Mouse (Mus musculus) bone marrow, adult 2 months (tissue): ENCODE data around the gene Cox6a1. TPM values are rescaled to one million over a fixed set of nuclear protein-coding genes. Genes with fewer than 3 reads are reported as not detected.
"Not testable (repeated sequence)": the region's sequence is repeated elsewhere in the genome, so short reads cannot be mapped to it uniquely, and the experiment has no call there.

Experiments used
- H3K27ac ChIP-seq: fragments of 200-500 bp; 2 replicates; pipeline ENCODE4 v1.5.1; 2012; ENCODE audit warnings: low read depth, mild to moderate bottlenecking, control low read depth, inconsistent platforms, low read length; ENCODE audit not compliant: control insufficient read depth, poor library complexity, insufficient read depth
- H3K4me1 ChIP-seq: fragments of 200-500 bp; 2 replicates; pipeline ENCODE4 v1.6.1; 2011; ENCODE audit warnings: low read length; ENCODE audit not compliant: control insufficient read depth, insufficient read depth
- H3K4me3 ChIP-seq: fragments of 200-500 bp; replicated peaks from 2 replicates; pipeline ENCODE3; 2011; ENCODE audit warnings: mild to moderate bottlenecking, low read depth, low read length, control low read depth; ENCODE audit not compliant: control insufficient read depth
- CTCF ChIP-seq: fragments of 200-500 bp; IDR thresholded peaks from 2 replicates; pipeline ENCODE4 v1.5.1; 2011; ENCODE audit warnings: low read length, control low read depth; ENCODE audit not compliant: control insufficient read depth, insufficient read depth
- POLR2A ChIP-seq: fragments of 200-500 bp; IDR thresholded peaks from 2 replicates; pipeline ENCODE4 v1.6.1; 2011; ENCODE audit warnings: low read depth, mild to moderate bottlenecking, control low read depth, low read length, borderline replicate concordance; ENCODE audit not compliant: control insufficient read depth
- WGBS: fragments of 180-500 bp; shearing (Covaris S2); methylation state at CpG from one replicate; pipeline ENCODE4 v1.1.7; 2018; 5-methylcytosine and 5-hydroxymethylcytosine counted together
- polyA plus RNA-seq: library from polyadenylated mRNA; stranded (reverse); fragments of >200 nt; gene quantifications from 2 replicates; pipeline ENCODE4 v1.2.4, GENCODE M21; 2011; ENCODE audit warnings: low replicate concordance; ENCODE audit not compliant: missing spikeins, insufficient read depth, insufficient read length

The Cox6a1 gene
- polyA plus RNA-seq, 1 experiment = 259 TPM

- Histone ChIP-seq H3K4me3 (no peak overlapping the region), H3K27ac (no peak overlapping the region), H3K4me1 (peaks cover 3% of the 10 kb centered on the region; the same call in 1 of the 2 replicates)
- 40% methylated on average over 10 of the region's 10 CpGs for WGBS
- TF ChIP-seq CTCF (no peak), POLR2A (no peak)
Observed at GRCm38 (mm10) chr5:115317645-115318328, 31.0 kb downstream of the Cox6a1 start.

GRCm38 (mm10) chr5:115316968-115317644 lies 31.7 kb downstream of the Cox6a1 start:
- WGBS = 59% methylated on average over 14 of the region's 14 CpGs
- Histone ChIP-seq H3K27ac (no peak overlapping the region), H3K4me1 (peaks cover 3% of the 10 kb centered on the region; the same call in 1 of the 2 replicates), H3K4me3 (no peak overlapping the region)
- TF ChIP-seq POLR2A (no peak), CTCF (no peak)

GRCm38 (mm10) chr5:115313668-115313943 lies 35.2 kb downstream of the Cox6a1 start:
- 44% methylated on average over 5 of the region's 5 CpGs for WGBS
- peak overlapping the region; percentile 22 for H3K4me3 ChIP-seq
- H3K4me1 ChIP-seq = peaks cover 3% of the 10 kb centered on the region; the same call in 1 of the 2 replicates
- peak overlapping the region; percentile 35; the same call in 1 of the 2 replicates for H3K27ac ChIP-seq
- no peak for TF ChIP-seq POLR2A
- no peak for TF ChIP-seq CTCF

DNA sequence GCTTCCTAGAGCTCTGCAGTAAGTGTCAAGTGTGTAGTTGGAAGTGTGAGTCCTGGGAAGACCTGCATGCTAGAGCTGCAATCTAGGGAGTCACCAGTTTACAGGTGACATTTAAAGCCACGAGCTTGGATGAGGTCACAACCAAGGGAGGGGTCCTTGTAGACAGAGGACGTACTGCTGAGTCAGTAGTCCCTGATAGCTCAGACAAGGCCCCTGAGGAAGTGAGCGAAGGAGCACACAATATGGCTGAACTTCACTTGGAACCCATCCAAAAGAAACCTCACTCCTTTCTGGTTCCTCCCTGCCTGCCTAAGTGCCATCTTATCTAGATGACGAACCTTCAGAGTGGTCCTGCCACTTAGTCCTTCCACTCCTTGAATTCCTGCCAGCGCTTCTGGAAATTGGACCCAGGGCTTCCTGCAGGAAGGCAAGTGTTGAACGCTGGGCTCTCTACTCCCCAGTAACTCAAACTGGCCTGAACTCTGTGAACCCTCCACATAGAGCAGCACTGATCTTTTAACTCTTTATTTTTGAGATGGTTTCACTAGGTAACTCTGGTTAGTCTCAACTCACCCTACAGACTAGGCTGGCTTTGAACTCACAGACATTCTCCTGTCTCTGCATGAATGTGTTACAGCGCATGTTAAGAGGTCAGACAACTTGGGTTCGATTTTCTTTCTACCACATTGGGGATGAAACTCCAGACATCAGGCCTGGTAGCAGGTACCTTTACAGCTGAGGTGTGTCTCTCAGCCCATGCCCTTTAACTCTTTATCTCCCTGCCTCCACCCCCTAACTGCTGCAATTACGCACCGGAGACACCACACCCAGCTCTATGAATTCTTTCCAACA lies 35.7 kb downstream of the Cox6a1 start:
- Histone ChIP-seq H3K27ac (peak overlapping the region; percentile 45), H3K4me3 (peak overlapping the region; percentile 22), H3K4me1 (peaks cover 3% of the 10 kb centered on the region; the same call in 1 of the 2 replicates)
- 44% methylated on average over 10 of the region's 10 CpGs for WGBS
- TF ChIP-seq POLR2A (no peak), CTCF (no peak)

DNA sequence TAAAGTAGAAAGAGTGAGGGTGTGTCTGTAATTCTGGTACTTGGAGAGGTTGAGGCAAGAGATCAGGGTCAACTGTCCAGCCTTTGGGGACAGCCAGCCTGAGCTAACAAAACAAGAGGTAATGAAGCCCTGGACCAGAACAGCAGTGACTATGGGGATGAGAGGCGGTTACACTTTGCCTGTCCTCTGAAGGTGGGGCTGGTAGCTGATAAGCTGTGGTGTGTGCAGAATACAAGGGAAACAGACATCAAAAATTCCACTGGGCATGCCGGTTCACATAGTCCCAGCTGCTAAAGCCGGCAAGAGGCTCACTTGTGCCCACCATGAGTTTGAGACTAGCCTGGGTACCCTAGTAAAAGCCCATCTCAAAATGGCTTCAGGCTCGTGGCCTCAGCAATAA lies 36.4 kb downstream of the Cox6a1 start:
- H3K27ac ChIP-seq = peak overlapping the region; percentile 45
- H3K4me3 ChIP-seq = no peak overlapping the region
- peaks cover 3% of the 10 kb centered on the region; the same call in 1 of the 2 replicates for H3K4me1 ChIP-seq
- 39% methylated on average over 4 of the region's 4 CpGs for WGBS
- TF ChIP-seq POLR2A (no peak), CTCF (no peak)

DNA sequence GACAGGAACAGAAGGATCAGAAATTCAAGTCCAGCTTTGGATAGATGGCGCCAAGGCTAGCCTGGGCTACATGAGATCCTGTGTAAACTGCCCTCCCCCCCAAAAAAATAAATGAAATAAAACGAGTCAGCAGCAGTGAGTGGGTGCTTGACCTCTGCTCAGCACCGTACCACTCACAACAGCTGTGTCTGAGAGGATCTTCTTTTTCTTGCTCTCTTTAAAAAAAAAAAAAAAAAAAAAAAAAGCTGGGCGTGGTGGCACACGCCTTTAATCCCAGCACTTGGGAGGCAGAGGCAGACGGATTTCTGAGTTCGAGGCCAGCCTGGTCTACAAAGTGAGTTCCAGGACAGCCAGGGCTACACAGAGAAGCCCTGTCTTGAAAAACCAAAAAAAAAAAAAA lies 46.6 kb downstream of the Cox6a1 start:
- H3K4me3 ChIP-seq, H3K4me1 ChIP-seq, H3K27ac ChIP-seq: not testable (repeated sequence)
- 84% methylated on average over 6 of the region's 7 CpGs for WGBS

GRCm38 (mm10) chr5:115301615-115302014 lies 47.2 kb downstream of the Cox6a1 start:
- Histone ChIP-seq H3K27ac (no peak overlapping the region), H3K4me3 (peak overlapping the region; percentile 88), H3K4me1 (peaks cover 3% of the 10 kb centered on the region)
- no peak for TF ChIP-seq CTCF
- TF ChIP-seq POLR2A = no peak
- 24% methylated on average over 13 of the region's 13 CpGs for WGBS

GRCm38 (mm10) chr5:115300792-115301614 lies 47.8 kb downstream of the Cox6a1 start, which contains the start of gene Dynll1:
Gene Dynll1, minus strand, starts transcription at chr5:115300999.
- Histone ChIP-seq H3K27ac (peak within 1 kb of the TSS; percentile 86), H3K4me1 (peaks cover 3% of the 10 kb centered on the region), H3K4me3 (peak within 1 kb of the TSS; percentile 93)
- WGBS = under 1% methylated on average over 66 of the region's 66 CpGs
- TF ChIP-seq POLR2A = peak; percentile 95
- no peak for TF ChIP-seq CTCF
